Mouse (Mus musculus) gastrocnemius, postnatal 14 days (tissue): ENCODE results near the gene Smok3a. TPM values are rescaled to one million over a fixed set of nuclear protein-coding genes. Genes with fewer than 3 reads are reported as not detected.

Experiments
- DNase-seq: peaks from one replicate; pipeline ENCODE4 v3.0.0; 2021; ENCODE audit warnings: mixed read lengths
- intact Hi-C: fragments of 180-260 bp; cut with DNase I; formaldehyde crosslinking; loops from one replicate; pipeline ENCODE4 v1.15.1; 2025; ENCODE audit warnings: low total_unique reads
- total RNA-seq, 2 experiments: library from RNA; stranded (reverse); gene quantifications; 2 replicates each; pipeline ENCODE4 v1.2.3; 2021

Gene Smok3a
- total RNA-seq, 2 experiments from 2014 or later = not detected

- no peak for DNase-seq
- intact Hi-C loops = no loop called here
Measured at GRCm38 (mm10) chr5:138083936-138084335, 62.9 kb downstream of the Smok3a start.

Other genes starting within 250 kb of the Smok3a start
- gene Ppp1r35, start 242.4 kb upstream of the Smok3a start, total RNA-seq = 1 to 10 TPM; 6.8 to 7.2 TPM
- gene Mepce, start 233.6 kb upstream of the Smok3a start, total RNA-seq = 10 to 100 TPM; 20.7 to 21.1 TPM
- gene Zcwpw1, start 233.5 kb upstream of the Smok3a start, total RNA-seq = 1 to 10 TPM in 1 of 2 experiments, under 1 TPM in 1; 0.84 to 1.7 TPM
- gene Pilra, start 185.0 kb upstream of the Smok3a start, total RNA-seq = under 1 TPM; 0.27 to 0.33 TPM
- gene Pilrb1, start 163.2 kb upstream of the Smok3a start, total RNA-seq = not detected
- gene Pilrb2, start 149.4 kb upstream of the Smok3a start, total RNA-seq = under 1 TPM in 1 of 2 experiments, not detected in 1; 0.53 TPM
- gene Cyp3a13, start 99.6 kb upstream of the Smok3a start, total RNA-seq = not detected
- gene Gjc3, start 58.2 kb upstream of the Smok3a start, total RNA-seq = 1 to 10 TPM; 3.0 to 6.7 TPM
- not detected for gene Azgp1, start 39.7 kb upstream of the Smok3a start, total RNA-seq
- not detected for gene Smok3b, start 168 bp downstream of the Smok3a start, total RNA-seq
- not detected for gene Smok3c, start 31.9 kb downstream of the Smok3a start, total RNA-seq
- 10 to 100 TPM; 10.8 to 11.2 TPM for gene Zkscan1, start 63.8 kb downstream of the Smok3a start, total RNA-seq
- 10 to 100 TPM; 10.3 to 10.6 TPM for gene Zscan21, start 95.6 kb downstream of the Smok3a start, total RNA-seq
- gene Zfp113, start 134.5 kb downstream of the Smok3a start, total RNA-seq = 1 to 10 TPM; 5.3 to 6.0 TPM
- gene Cops6, start 139.8 kb downstream of the Smok3a start, total RNA-seq = 100 to 1,000 TPM; 107 to 110 TPM
- 10 to 100 TPM in 1 of 2 experiments, 1 to 10 TPM in 1; 7.6 to 10.1 TPM for gene Ap4m1, start 150.7 kb downstream of the Smok3a start, total RNA-seq
- gene Mcm7, start 151.2 kb downstream of the Smok3a start, total RNA-seq = 10 to 100 TPM; 10.7 to 11.8 TPM
- gene Taf6, start 166.2 kb downstream of the Smok3a start, total RNA-seq = 10 to 100 TPM; 20.8 to 24.8 TPM
- gene Cnpy4, start 166.2 kb downstream of the Smok3a start, total RNA-seq = 1 to 10 TPM; 6.4 to 7.2 TPM
- gene Mblac1, start 173.1 kb downstream of the Smok3a start, total RNA-seq = 1 to 10 TPM; 2.6 to 2.9 TPM
- under 1 TPM; 0.58 to 0.98 TPM for gene Nxpe5, start 204.6 kb downstream of the Smok3a start, total RNA-seq
- 10 to 100 TPM; 52.6 to 60.5 TPM for gene Lamtor4, start 234.2 kb downstream of the Smok3a start, total RNA-seq
- 1 to 10 TPM; 3.4 to 4.6 TPM for gene BC037034, start 242.8 kb downstream of the Smok3a start, total RNA-seq